Mouse (Mus musculus) forebrain, embryonic 16.5 days (tissue): Measurements from ENCODE around the gene Man1c1. TPM values are rescaled to one million over a fixed set of nuclear protein-coding genes. Genes with fewer than 3 reads are reported as not detected.

Experiments used
- ATAC-seq: fragments of 200-750 bp; cut with Nextera tagmentation; 2 replicates; pipeline ENCODE4 v1.8.0; 2017; ENCODE audit warnings: mild to moderate bottlenecking, moderate library complexity
- H3K27ac ChIP-seq: fragments of 300-500 bp; sonication (generic); 2 replicates; pipeline ENCODE4 v1.5.1; 2014; ENCODE audit warnings: low read length, control low read depth
- H3K27me3 ChIP-seq: fragments of 300-500 bp; sonication (generic); replicated peaks from 2 replicates; pipeline ENCODE4 v1.6.1; 2014; ENCODE audit warnings: low read length; ENCODE audit not compliant: control insufficient read depth, insufficient read depth
- H3K36me3 ChIP-seq: fragments of 300-500 bp; sonication (generic); 2 replicates; pipeline ENCODE4 v1.6.1; 2014; ENCODE audit not compliant: control insufficient read depth, insufficient read depth
- H3K4me1 ChIP-seq: fragments of 300-500 bp; sonication (generic); replicated peaks from 2 replicates; pipeline ENCODE4 v1.6.1; 2014; ENCODE audit warnings: low read length; ENCODE audit not compliant: control insufficient read depth, insufficient read depth
- H3K4me2 ChIP-seq: fragments of 300-500 bp; sonication (generic); 2 replicates; pipeline ENCODE4 v1.6.1; 2014; ENCODE audit warnings: mild to moderate bottlenecking, low read length, control low read depth
- H3K4me3 ChIP-seq: fragments of 300-500 bp; sonication (generic); replicated peaks from 2 replicates; pipeline ENCODE4 v1.5.1; 2014; ENCODE audit warnings: mild to moderate bottlenecking, low read length, control low read depth
- H3K9ac ChIP-seq: fragments of 300-500 bp; sonication (generic); replicated peaks from 2 replicates; pipeline ENCODE4 v1.6.1; 2014; ENCODE audit warnings: low read depth, low read length, control low read depth
- H3K9me3 ChIP-seq: fragments of 300-500 bp; sonication (generic); 2 replicates; pipeline ENCODE4 v1.6.1; 2016; ENCODE audit warnings: low read length; ENCODE audit not compliant: control insufficient read depth
- WGBS: fragments of 180-500 bp; shearing (Covaris S2); extraction: QIAGEN DNeasy Blood & Tissue Kit; methylation state at CpG from one replicate; pipeline ENCODE4 v1.1.7; 2014; 5-methylcytosine and 5-hydroxymethylcytosine counted together
- microRNA-seq: library from miRNA; unstranded; fragments of <30 nt; microRNA quantifications from one replicate; pipeline ENCODE4, GENCODE M21; 2017
- polyA plus RNA-seq: library from polyadenylated mRNA; unstranded; fragments of >200 nt; fragmentation: Nextera tagmentation; extraction: Ambion mirVana; gene quantifications from 2 replicates; pipeline ENCODE4 v1.2.1, GENCODE M21; 2015

Man1c1 gene
- polyA plus RNA-seq, 1 experiment from 2014 or later = 2.3 TPM

GRCm38 (mm10) chr4:134514309-134514930, 189.7 kb downstream of the Man1c1 start:
- Histone ChIP-seq H3K4me3 (no peak overlapping the region), H3K9ac (no peak overlapping the region), H3K4me2 (no peak overlapping the region), H3K27ac (no peak overlapping the region), H3K36me3 (no peaks in the 10 kb centered on the region), H3K27me3 (no peaks in the 10 kb centered on the region), H3K9me3 (no peaks in the 10 kb centered on the region), H3K4me1 (peaks cover 11% of the 10 kb centered on the region)
- ATAC-seq = no peak
- 94% methylated on average over 11 of the region's 11 CpGs for WGBS

GRCm38 (mm10) chr4:134512798-134513197, 191.3 kb downstream of the Man1c1 start:
- Histone ChIP-seq H3K36me3 (no peaks in the 10 kb centered on the region; the same call in 1 of the 2 replicates), H3K4me1 (peaks cover 11% of the 10 kb centered on the region), H3K4me3 (no peak overlapping the region), H3K27ac (no peak overlapping the region), H3K9ac (no peak overlapping the region), H3K27me3 (no peaks in the 10 kb centered on the region), H3K9me3 (no peaks in the 10 kb centered on the region), H3K4me2 (peak overlapping the region; percentile 26; the same call in 1 of the 2 replicates)
- 32% methylated on average over 15 of the region's 15 CpGs for WGBS
- ATAC-seq = no peak

DNA sequence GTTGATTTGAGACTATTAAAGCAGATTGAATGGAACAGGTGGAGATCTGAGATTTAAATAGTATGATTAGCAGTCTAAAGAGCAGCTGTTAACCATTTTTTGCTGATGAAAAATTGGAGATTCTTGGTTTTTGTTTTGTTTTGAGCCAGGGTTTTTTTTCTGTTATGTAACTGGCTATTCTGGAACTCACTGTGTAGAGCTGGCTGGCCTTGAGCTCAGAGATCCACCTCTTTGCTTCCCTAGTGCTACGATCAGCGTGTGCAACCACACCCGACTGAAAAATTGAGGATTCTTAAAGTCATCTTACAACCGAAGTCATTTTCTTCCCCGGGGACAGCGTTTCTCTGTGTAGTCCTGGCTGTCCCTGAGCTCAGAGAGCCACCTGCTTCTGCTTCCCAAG, 192.4 kb downstream of the Man1c1 start:
- WGBS = 76% methylated on average over 6 of the region's 6 CpGs
- H3K9ac ChIP-seq = no peak overlapping the region

More for the DNA sequence above, 192.4 kb downstream of the Man1c1 start:
- peaks cover 11% of the 10 kb centered on the region for H3K4me1 ChIP-seq
- no peaks in the 10 kb centered on the region; the same call in 1 of the 2 replicates for H3K36me3 ChIP-seq
- no peak overlapping the region for H3K27ac ChIP-seq
- H3K27me3 ChIP-seq = no peaks in the 10 kb centered on the region
- H3K9me3 ChIP-seq = no peaks in the 10 kb centered on the region
- no peak for ATAC-seq
- peak overlapping the region; percentile 48 for H3K4me2 ChIP-seq
- H3K4me3 ChIP-seq = no peak overlapping the region

Small RNAs within 50 kb of the gene (microRNA-seq; reads per million reads assigned to microRNA genes)
- not detected for gene Mir6403

Other genes with a start within 250 kb of the Man1c1 start
- 7,901 and 8,250 TPM in 2 replicates for gene Stmn1, start 236.0 kb downstream of the Man1c1 start, polyA plus RNA-seq
- gene Paqr7, start 207.6 kb downstream of the Man1c1 start, polyA plus RNA-seq = 14.4 and 14.7 TPM in 2 replicates
- gene Aunip, start 193.3 kb downstream of the Man1c1 start, polyA plus RNA-seq = 4.2 and 4.4 TPM in 2 replicates
- gene Mtfr1l, start 168.9 kb downstream of the Man1c1 start, polyA plus RNA-seq = 166 and 180 TPM in 2 replicates
- gene Selenon, start 152.1 kb downstream of the Man1c1 start, polyA plus RNA-seq = 7.9 and 8.1 TPM in 2 replicates
- 2.9 and 3.3 TPM in 2 replicates for gene Ldlrap1, start 63.7 kb upstream of the Man1c1 start, polyA plus RNA-seq
- 98.7 and 104 TPM in 2 replicates for gene Maco1, start 149.1 kb upstream of the Man1c1 start, polyA plus RNA-seq
- gene Rhd, start 160.2 kb upstream of the Man1c1 start, polyA plus RNA-seq = 0.47 and 1.0 TPM in 2 replicates
- 201 and 205 TPM in 2 replicates for gene Tmem50a, start 210.7 kb upstream of the Man1c1 start, polyA plus RNA-seq
- 644 and 645 TPM in 2 replicates for gene Rsrp1, start 219.3 kb upstream of the Man1c1 start, polyA plus RNA-seq
- 73.2 and 78.4 TPM in 2 replicates for gene Syf2, start 226.6 kb upstream of the Man1c1 start, polyA plus RNA-seq